Mouse (Mus musculus): ENCODE results near the gene Ctnnd2.

The Ctnnd2 gene

DNA sequence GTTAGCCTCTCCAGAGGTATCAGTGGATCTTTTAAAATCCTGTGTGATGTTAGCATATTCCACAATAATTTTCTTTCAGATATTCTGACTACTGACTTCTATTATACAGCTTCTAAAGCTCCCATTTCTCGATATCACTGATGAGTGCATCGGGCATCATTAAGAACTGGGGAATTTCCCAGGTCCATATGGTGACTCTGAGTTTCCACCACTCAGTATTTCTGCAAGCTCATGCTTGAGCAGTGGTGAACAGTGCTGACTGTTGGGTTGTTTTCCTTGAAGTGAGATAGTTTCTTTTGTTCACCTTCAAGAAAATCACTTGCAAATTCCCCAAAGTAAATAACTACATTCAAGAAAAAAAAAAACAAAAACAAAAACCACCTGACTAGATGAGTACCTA is 542.4 kb downstream of the Ctnnd2 start:
- no peak for DNase-seq (ENCODE audit: low spot score in 2 of 2)

DNA sequence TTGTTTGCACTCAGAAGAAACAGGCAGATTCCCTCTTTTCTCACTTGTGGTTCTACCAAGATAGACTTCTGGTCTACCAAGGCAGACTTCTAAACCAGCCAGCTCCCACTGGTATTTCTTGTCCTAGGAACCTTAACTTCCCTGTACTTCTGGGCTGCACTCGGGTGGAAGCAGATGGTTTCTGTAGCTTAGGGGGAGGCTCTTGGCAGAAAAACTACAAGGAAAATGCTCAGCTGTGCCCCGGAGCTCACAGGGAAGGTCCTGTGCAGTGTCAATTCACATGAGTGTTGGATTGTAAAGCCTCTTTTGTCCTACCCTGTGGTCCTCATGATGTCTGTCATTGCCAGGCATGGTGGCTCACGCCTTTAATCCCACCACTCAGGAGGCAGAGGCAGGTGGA is 546.4 kb downstream of the Ctnnd2 start:
- DNase-seq (ENCODE audit: low spot score in 2 of 2) = no peak

DNA sequence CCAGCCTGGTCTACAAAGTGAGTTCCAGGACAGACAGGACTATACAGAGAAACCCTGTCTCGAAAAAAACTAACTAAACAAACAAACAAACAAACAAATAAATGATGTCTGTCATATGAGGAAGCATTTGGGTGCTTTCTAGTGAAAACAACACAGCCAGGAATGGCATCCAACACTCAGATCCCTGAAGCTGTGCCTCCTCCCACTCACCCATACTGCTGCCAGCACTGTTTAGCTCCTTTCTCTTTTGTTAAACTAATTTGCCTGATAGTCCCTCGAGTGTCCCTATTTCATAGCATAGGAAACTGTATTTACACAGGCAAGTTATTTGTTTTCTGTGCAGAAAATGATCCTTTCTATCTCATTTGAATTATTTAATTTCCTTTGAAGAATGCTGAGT is 546.8 kb downstream of the Ctnnd2 start:
- no peak for DNase-seq (ENCODE audit: low spot score in 2 of 2)

DNA sequence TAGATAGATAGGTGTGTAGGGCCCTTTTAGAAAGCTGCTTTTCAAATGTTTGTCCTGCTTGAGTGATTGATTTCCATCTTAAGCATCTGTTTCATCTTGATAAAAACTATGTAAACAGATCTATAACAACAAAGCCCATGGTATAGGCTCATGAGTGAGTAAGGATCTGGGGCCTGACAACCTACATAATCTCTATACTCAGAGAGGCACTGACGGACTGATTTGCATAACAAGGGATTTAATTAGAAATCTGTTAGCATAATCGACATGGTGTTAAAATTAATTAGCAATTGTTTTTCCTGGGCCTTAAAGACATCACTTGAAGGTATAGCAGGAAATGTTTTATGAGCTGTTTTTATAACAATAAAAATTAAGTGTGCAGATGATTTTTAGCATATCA is 548.7 kb downstream of the Ctnnd2 start:
- no peak for DNase-seq (ENCODE audit: low spot score in 2 of 2)

DNA sequence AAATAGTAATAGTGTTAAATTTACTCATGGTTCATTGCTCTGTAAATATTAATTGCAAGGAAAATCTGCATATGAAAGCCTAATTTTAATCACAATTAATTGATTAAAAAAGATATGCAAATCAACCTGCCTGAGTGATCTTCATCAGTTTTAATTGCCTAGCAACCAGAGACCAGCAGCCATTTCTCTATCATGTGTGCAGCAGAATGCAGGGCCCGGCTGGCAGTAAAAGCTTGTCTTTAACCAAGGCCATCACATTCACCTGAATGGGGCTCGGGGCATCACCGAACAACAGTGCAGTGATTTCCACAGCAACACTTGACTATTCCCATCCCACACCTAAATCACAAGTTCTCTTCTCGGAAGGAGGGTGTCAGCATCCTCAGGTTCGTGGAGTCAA is 553.7 kb downstream of the Ctnnd2 start:
- no peak for DNase-seq (ENCODE audit: low spot score in 2 of 2)

DNA sequence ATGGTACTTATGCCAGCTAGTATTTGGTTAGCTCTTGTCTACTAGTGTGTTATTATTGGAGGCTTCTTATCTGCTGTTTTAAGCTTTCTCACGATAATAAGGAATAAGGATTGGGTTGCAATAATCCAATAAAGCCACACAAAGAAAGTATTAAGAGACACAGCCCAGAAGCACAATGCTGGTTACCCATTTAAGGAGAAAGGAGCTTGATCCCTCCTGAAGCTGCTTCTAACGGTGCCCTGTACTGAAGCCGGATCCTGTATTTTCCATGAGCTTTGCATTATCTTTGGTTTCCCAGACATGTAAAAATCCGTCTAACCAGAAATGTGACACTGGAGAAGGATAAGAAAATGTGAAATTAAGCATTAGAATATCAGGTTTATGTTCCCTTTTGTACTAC is 565.8 kb downstream of the Ctnnd2 start:
- DNase-seq (ENCODE audit: low spot score in 2 of 2) = no peak

DNA sequence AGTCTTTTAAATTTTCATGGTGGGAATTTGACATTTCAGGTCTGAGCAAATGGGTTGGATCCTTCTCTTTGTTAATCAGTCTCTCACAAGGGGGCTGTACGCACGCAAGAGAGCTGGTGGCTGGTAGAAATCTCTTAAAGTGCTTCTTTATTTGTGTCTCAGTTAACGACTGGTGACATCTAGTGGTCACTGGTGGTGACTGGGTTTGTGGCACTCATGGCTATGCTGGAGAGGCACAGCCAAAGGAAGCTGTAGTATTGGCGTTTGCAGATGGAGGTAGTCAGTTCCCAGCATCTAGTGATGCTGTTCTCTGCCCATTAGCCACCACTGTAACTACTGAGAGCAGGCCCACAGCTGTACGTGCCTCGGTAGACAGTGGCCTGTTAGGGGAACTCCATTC is 568.3 kb downstream of the Ctnnd2 start:
- peak; percentile 13 to 26 for DNase-seq (ENCODE audit: low spot score in 2 of 2)

DNA sequence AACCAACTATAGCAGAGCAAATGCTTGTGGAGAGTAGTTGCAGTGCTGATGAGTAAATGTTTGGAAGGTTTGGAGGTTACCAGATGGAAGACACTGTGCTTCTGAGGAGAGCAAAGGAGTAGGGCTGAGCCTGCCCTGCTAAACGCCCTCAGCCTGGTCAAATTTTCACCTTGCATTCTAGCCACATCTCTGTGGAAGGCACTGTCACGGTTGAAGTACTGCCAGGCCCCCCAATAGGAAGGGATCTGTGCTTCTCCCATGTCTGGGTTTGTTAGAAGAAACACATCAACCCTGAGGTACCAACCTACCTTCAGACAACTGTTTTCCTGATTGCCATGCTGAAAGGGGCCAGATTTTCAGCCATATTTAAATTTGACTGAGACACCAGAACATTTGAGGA is 585.6 kb downstream of the Ctnnd2 start:
- no peak for DNase-seq (ENCODE audit: low spot score in 2 of 2)

DNA sequence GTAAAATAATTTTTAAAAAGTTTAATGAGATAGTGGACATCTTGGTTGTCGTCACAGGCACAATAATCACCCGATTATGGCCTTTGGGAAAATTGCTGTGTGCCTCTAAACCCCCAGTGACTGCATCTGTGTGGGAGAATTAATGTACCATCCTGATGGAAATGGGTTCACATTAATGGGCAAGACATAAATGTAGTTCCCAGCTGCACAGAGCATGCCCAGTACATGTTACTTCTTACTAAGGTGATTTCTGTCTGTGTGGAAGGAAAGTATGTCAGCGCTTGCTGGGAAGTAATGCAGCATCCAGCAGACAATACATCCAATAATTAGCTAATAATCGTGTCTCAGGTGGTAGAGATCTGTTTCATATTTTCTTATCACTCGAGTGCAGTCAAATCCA is 589.8 kb downstream of the Ctnnd2 start:
- DNase-seq (ENCODE audit: low spot score in 2 of 2) = no peak

DNA sequence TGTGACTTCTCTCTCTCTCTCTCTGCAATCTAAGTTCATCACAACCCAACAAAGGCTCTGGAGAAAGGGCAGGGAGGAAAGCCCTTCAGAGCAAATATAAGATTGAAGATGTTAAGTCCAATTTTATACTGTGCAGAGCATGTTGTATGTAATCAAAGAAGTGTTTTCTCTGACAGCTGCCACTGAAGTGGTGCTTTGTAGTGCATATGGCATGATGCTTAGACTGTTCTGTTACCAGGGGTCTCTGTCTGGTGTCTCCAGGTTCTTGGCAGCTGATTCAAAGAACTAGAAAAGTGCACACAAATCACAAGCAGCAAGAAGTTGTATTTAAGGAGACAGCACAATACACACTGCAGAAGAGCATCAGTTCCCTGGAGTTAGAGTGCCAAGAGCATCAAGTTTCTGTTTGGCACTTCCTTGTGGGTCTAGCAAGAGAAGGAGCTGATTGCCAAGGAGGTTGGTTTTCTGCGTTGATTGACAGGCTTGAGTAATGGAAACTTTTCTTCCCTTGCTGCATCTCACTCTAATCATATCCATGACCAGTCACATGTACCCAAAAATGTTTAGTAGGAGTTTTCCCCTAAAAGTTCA is 590.4 kb downstream of the Ctnnd2 start:
- DNase-seq (ENCODE audit: low spot score in 2 of 2) = no peak

DNA sequence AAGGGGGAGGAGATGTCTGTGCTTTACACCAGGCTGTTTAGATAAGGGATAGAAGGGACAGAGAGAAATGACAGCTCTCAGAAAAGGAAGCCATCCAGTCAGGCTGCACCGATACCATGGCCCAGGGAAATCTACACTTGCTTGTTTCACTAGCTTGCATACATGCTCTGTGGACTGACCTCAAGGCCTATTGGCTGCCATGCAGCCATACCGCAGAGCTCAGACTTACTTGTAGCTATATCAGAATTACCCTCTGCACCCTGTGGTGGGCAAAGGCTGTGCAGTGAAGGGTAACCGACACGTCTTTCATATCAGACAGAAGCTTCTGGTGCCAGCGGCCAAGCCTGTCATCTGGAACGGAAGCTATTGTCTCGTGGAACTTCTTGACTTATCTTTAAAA is 604.5 kb downstream of the Ctnnd2 start:
- no peak for DNase-seq (ENCODE audit: low spot score in 2 of 2)

DNA sequence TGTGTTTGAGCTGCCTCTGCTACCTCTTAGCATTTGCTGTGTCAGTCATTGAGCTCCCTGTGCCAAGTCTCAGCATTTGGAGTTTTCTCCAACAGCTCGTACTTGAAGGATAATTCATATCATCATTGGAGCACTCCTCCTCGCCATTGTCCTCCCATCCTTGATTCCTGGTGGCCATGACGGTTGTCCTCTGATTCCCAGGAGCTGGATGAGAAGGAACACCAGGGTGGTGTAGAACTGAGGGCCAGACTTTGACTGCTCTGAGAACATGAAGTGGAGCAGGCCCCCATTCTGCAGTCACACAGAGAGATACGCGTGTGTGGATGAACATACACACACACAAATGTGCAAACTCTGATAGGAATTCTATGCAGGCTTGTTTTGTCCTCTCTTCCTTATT is 605.4 kb downstream of the Ctnnd2 start:
- no peak for DNase-seq (ENCODE audit: low spot score in 2 of 2)

DNA sequence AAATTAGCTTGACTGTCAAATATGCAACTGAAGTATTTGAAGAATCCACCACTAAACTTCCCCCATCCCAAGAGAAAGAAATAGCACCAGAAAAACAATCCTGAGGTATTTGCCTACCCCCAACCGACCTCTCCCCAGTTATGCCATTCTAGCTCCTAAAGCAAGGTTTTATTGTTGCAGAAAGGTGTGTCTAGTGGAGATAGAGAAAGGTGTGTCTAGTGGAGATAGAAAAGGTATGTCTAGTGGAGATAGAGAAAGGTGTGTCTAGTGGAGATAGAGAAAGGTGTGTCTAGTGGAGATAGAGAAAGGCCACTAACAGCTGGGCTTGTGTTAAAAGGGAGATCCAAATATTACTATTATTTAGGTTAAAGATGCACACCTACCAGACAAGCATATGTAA is 607.5 kb downstream of the Ctnnd2 start:
- no peak for DNase-seq (ENCODE audit: low spot score in 2 of 2)

DNA sequence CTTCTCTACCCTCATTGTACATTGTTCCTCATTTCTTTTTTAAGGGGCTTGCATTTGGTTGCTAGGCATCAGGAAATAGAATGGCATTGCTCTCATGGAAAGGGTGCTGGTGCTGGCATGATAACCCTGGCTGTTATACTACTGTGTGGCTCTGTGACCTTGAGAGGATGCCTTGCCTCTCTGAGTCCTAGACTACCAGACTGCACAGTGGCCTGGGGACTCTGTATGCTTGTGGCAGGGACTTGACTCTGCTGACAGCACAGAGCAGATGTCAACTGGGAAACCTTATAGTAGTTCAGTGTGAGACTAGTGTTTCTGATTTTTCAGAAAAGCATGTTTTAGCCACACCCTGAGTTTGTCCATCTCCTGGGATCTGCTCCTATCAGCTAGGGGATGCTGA is 608.6 kb downstream of the Ctnnd2 start:
- DNase-seq (ENCODE audit: low spot score in 2 of 2) = no peak

DNA sequence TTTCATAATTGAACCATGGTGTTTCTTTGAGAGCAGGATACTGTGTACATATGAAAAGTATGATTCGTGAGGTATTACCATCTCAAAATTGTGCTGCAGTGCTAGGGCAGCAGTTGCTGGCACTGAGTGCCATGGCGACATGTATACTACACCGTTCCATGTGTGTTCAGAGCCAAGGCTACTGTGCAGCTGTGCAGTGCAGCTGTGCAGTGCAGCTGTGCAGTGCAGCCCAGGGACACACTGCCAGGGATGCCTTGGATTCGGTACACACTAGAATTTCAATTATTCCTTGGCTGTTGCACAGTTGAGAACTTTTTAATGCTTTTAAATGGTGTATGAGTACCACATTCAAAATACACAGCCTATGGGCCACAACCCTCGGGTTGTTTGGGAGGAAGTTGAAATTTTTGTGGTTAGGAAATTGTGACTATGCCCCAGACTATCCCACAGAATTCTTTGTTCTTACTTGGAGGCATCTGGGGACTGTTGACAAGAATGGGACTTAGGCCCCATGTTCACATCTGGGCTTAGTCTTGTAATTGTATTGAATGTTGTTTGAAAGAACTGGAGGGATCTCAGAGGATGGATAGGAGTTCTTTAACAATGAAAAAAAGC is 613.4 kb downstream of the Ctnnd2 start:
- no peak for DNase-seq (ENCODE audit: low spot score in 2 of 2)

DNA sequence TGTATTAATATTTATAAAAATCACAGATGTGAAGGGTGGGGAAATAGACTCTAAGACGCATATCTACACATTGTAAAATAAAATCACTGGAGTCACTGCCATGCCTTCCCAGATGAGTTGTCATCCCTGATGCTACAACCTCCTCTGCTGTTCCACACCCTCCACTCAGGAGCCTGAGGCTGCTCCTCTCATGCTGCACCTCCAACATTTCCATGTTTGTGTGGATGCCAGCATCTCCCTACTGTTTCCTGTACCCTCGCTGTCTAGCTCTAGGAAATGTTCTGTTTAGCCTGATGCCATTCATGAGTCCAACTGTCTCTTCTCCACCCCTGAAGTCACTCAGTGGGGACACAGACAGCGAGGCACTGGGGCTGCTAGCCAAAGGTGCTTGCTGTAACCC is 620.9 kb downstream of the Ctnnd2 start:
- DNase-seq (ENCODE audit: low spot score in 2 of 2) = no peak

DNA sequence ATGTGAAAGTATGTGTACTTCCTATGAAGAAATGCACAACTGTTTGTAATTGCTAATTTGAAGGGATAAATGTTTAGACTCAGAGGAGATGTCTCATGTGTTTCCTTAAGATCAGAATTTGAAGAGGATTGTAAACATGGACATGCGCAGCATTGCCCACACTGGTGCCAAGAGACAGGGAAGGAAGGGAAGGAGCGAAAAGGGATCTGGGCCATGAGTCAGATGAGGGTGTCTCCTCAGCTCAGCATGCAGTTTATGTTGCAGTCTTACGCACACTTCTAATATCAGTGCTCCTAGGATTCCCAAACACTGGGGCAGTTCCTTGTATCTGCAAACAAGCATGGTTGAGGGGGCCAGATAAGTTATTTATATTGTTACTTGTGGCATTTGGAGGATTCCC is 623.3 kb downstream of the Ctnnd2 start:
- no peak for DNase-seq (ENCODE audit: low spot score in 2 of 2)

DNA sequence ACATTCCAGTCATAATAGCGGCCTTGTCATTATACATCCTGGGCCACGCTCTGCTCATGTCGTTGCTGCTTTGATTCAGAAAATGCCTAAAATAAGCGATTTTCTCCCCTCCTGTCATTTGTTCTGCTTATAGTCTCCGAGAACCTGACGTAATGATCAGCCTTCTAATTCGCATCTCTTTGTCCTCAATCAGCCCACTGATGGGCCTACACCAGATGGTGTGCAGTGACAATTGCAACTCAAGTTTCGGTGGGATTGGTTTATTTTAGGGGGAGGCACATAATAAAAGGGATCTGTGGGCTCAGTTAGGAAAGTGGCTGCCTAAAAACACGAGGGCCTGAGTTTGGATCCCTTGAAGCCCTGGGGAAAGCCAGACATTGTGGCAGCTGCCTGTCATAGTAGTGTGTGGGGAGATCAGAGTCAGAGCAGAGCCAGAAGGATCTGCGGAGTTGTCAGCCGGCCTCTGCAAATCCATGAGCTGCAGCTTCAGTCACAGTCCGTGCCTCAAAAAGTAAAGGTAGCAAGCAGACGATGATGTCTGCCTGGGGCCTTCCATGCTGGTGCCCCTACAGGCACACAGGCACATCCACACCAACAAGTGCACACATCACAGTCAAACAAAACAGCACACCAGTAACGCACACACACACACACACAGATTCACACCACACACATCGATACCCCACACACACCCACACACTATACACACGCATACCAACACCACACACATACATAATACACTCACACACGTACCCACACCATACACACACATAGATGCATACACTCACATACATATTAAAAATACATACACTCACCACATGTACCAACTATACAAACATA is 655.3 kb downstream of the Ctnnd2 start:
- no peak for DNase-seq (ENCODE audit: low spot score in 2 of 2)

DNA sequence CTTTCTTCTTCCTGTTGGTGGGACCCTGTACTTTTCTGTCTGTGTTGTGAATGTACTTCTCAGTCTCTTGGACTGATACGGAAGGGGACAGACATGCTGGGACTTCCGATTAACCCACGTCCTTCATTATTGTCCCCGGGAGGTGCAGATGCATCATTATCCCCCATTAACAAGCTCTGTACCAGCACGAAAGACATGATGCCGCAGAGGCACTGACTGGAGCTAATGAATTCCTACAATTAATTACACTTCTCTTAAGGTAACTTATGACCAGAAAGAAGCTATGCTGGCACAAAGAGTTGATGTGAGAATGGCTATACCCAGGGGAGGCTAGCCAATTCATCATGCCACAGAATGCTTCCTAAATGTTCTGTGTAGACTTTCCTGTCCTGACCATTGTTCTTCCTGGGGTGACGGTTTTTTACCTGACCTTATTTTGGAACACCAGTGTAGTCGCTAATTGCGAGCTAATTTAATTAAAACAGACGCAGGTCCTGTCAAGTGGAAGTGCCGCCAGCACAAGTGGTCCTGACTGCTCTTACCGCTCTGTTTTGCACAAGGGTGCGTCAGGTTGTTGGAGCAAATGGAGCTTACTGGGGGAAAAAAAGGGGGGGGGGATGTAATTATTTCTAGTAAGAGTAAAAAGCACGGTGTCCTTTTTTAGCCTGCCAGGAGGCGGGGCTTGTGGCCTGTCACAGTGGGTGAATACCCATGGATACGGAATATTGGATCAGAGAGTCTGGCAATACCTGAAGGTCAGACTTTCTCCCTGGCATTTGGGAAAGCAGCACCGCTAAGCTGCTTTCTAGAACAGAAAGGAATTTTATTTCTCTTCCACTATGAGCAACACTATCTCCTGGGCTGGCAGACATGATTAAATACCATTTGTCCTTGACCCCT is 685.1 kb downstream of the Ctnnd2 start:
- no peak for DNase-seq (ENCODE audit: low spot score in 2 of 2)

DNA sequence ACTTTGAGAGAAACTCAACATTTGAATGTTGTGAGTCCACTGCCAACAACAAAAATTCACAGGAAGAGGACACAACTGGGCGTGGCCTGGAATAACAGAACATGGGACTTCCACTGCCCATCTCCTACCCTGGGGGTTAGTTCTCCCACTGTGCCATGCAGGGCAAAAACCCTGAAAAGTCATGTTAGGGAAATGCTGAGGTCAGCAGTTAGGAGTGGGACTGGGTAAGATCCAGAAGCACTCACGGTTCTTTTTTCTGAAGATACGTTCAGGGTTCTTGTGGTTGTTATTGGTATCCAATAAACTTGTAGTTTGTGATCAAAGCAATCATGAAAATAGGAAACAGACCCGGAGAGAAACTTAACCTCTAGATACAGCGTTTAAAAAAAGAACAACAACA is 695.0 kb downstream of the Ctnnd2 start:
- DNase-seq (ENCODE audit: low spot score in 2 of 2) = no peak

DNA sequence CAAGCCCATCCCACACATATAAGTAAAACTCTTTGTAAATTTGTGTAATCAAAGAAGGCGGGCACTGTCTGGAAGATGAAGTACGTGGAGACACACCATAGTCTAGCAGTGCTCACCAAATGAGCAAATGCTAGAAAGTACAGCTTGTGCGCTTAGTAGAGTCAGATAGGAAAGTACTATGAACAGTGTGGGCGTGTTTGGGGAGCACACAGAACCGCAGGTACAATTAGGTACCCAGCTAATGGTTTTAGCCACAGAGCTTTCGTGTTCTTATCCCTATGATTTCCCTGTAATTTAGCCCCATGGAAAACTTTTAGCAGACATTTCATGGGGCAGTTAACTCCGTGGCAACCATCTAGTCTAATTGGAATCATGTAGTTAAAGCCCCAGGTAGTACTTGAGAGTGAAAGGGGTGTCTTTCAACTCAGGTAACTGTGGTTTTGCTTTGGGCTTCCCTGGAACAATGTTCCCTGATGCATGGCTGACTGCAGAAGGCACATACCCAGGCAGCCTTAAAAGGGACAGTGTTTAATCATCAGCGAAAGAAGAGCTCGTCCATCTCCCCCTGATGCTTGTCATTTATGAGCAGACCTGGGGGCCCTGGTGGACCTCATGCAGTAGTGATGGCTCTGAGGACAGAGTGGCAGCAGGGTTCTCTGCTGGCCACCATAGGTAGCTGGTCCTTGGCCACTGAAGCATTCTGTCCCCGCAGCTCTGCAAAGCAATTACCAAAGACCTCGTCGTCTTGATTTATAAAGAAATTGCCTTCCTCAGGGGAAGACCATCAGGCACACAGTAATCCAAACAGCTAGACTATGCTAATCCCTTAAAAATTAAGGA is 697.5 kb downstream of the Ctnnd2 start:
- no peak for DNase-seq (ENCODE audit: low spot score in 2 of 2)
